Mouse (Mus musculus): Measurements from ENCODE around the gene Mboat7. TPM values are rescaled to one million over a fixed set of nuclear protein-coding genes. Genes with fewer than 3 reads are reported as not detected.

Mboat7 gene
- polyA plus RNA-seq, 1 experiment from 2014 or later = 39.5 TPM

GRCm38 (mm10) chr7:3656966-3657365 is 36.4 kb downstream of the Mboat7 start:
- peaks cover 99% of the 10 kb centered on the region for H3K36me3 ChIP-seq (replicated peaks)
- H3K9me3 ChIP-seq = no peaks in the 10 kb centered on the region
- H3K4me1 ChIP-seq = no peaks in the 10 kb centered on the region
- no peak overlapping the region for H3K9ac ChIP-seq
- H3K4me3 ChIP-seq (replicated peaks) = no peak overlapping the region
- no peak overlapping the region for H3K27ac ChIP-seq
- 94% methylated on average over 4 of the region's 4 CpGs for WGBS
- no peak for ATAC-seq (ENCODE audit: low FRiP score)
- H3K27me3 ChIP-seq = no peaks in the 10 kb centered on the region
- H3K4me2 ChIP-seq = no peak overlapping the region

- WGBS = 73% methylated on average over 4 of the region's 4 CpGs
- H3K9ac ChIP-seq = peak overlapping the region; percentile 99
- H3K4me1 ChIP-seq = peaks cover 39% of the 10 kb centered on the region
- no peak overlapping the region for H3K27ac ChIP-seq
- H3K36me3 ChIP-seq (replicated peaks) = peaks cover 31% of the 10 kb centered on the region
- no peak for ATAC-seq (ENCODE audit: low FRiP score)
- no peaks in the 10 kb centered on the region for H3K9me3 ChIP-seq
- H3K27me3 ChIP-seq = no peaks in the 10 kb centered on the region
- H3K4me2 ChIP-seq = peak overlapping the region; percentile 94
- peak overlapping the region; percentile 98 for H3K4me3 ChIP-seq (replicated peaks)
Measured at GRCm38 (mm10) chr7:3646641-3647040, 46.7 kb downstream of the Mboat7 start.

GRCm38 (mm10) chr7:3646188-3646587 is 47.1 kb downstream of the Mboat7 start:
- peak overlapping the region; percentile 97; the same call in 1 of the 2 replicates for H3K27ac ChIP-seq
- 27% methylated on average over 9 of the region's 9 CpGs for WGBS
- H3K9me3 ChIP-seq = no peaks in the 10 kb centered on the region
- peak overlapping the region; percentile 94 for H3K4me2 ChIP-seq
- no peak for ATAC-seq (ENCODE audit: low FRiP score)
- H3K27me3 ChIP-seq = no peaks in the 10 kb centered on the region
- H3K36me3 ChIP-seq (replicated peaks) = peaks cover 31% of the 10 kb centered on the region
- H3K9ac ChIP-seq = peak overlapping the region; percentile 99
- H3K4me3 ChIP-seq (replicated peaks) = peak overlapping the region; percentile 98
- peaks cover 39% of the 10 kb centered on the region for H3K4me1 ChIP-seq

- peak overlapping the region; percentile 99 for H3K9ac ChIP-seq
- H3K36me3 ChIP-seq (replicated peaks) = peaks cover 31% of the 10 kb centered on the region
- peak overlapping the region; percentile 97 for H3K27ac ChIP-seq
- H3K27me3 ChIP-seq = no peaks in the 10 kb centered on the region
- H3K4me3 ChIP-seq (replicated peaks) = peak overlapping the region; percentile 98
- H3K4me1 ChIP-seq = peaks cover 39% of the 10 kb centered on the region
- WGBS = under 1% methylated on average over 44 of the region's 58 CpGs
- peak overlapping the region; percentile 94 for H3K4me2 ChIP-seq
- ATAC-seq (ENCODE audit: low FRiP score) = peak; percentile 5; the same call in 1 of the 2 replicates
- H3K9me3 ChIP-seq = no peaks in the 10 kb centered on the region
Measured at GRCm38 (mm10) chr7:3645488-3646025, 47.8 kb downstream of the Mboat7 start.

- Histone ChIP-seq H3K4me1 (peaks cover 39% of the 10 kb centered on the region), H3K4me2 (peak within 1 kb of the TSS; percentile 94), H3K36me3 (replicated peaks) (peaks cover 34% of the 10 kb centered on the region), H3K27ac (peak within 1 kb of the TSS; percentile 97), H3K4me3 (replicated peaks) (peak within 1 kb of the TSS; percentile 98), H3K27me3 (no peaks in the 10 kb centered on the region), H3K9ac (peak within 1 kb of the TSS; percentile 99), H3K9me3 (no peaks in the 10 kb centered on the region)
- ATAC-seq (ENCODE audit: low FRiP score) = peak; percentile 98
- WGBS = under 1% methylated on average over 48 of the region's 58 CpGs
Measured at GRCm38 (mm10) chr7:3644672-3645487, 48.4 kb downstream of the Mboat7 start, which contains the start of gene Cnot3. Gene Cnot3, plus strand, starts transcription at chr7:3645268.

GRCm38 (mm10) chr7:3644348-3644671 is 49.0 kb downstream of the Mboat7 start:
- ATAC-seq (ENCODE audit: low FRiP score) = no peak
- WGBS = 1% methylated on average over 11 of the region's 11 CpGs
- Histone ChIP-seq H3K27ac (peak overlapping the region; percentile 36; the same call in 1 of the 2 replicates), H3K4me3 (replicated peaks) (peak overlapping the region; percentile 98), H3K9ac (peak overlapping the region; percentile 34; the same call in 1 of the 2 replicates), H3K4me1 (peaks cover 39% of the 10 kb centered on the region), H3K27me3 (no peaks in the 10 kb centered on the region), H3K9me3 (no peaks in the 10 kb centered on the region), H3K36me3 (replicated peaks) (peaks cover 39% of the 10 kb centered on the region), H3K4me2 (peak overlapping the region; percentile 65)

- WGBS = 22% methylated on average over 9 of the region's 9 CpGs
- peaks cover 42% of the 10 kb centered on the region for H3K36me3 ChIP-seq (replicated peaks)
- peak overlapping the region; percentile 34 for H3K9ac ChIP-seq
- peak overlapping the region; percentile 65 for H3K4me2 ChIP-seq
- no peaks in the 10 kb centered on the region for H3K9me3 ChIP-seq
- no peak for ATAC-seq (ENCODE audit: low FRiP score)
- H3K27me3 ChIP-seq = no peaks in the 10 kb centered on the region
- peak overlapping the region; percentile 98 for H3K4me3 ChIP-seq (replicated peaks)
- peaks cover 35% of the 10 kb centered on the region for H3K4me1 ChIP-seq
- peak overlapping the region; percentile 36; the same call in 1 of the 2 replicates for H3K27ac ChIP-seq
Measured at GRCm38 (mm10) chr7:3643843-3644242, 49.5 kb downstream of the Mboat7 start.

GRCm38 (mm10) chr7:3643412-3643811 is 49.9 kb downstream of the Mboat7 start:
- no peak overlapping the region for H3K4me3 ChIP-seq (replicated peaks)

GRCm38 (mm10) chr7:3630478-3630815 is 62.9 kb downstream of the Mboat7 start:
- no peak overlapping the region for H3K27ac ChIP-seq

More at GRCm38 (mm10) chr7:3643412-3643811, 49.9 kb downstream of the Mboat7 start:
- H3K27ac ChIP-seq = no peak overlapping the region
- 73% methylated on average over 5 of the region's 5 CpGs for WGBS
- H3K9me3 ChIP-seq = no peaks in the 10 kb centered on the region
- peaks cover 30% of the 10 kb centered on the region for H3K4me1 ChIP-seq
- ATAC-seq (ENCODE audit: low FRiP score) = no peak
- H3K4me2 ChIP-seq = no peak overlapping the region
- peaks cover 43% of the 10 kb centered on the region for H3K36me3 ChIP-seq (replicated peaks)
- no peak overlapping the region for H3K9ac ChIP-seq
- H3K27me3 ChIP-seq = no peaks in the 10 kb centered on the region

GRCm38 (mm10) chr7:3629543-3630477 is 63.5 kb downstream of the Mboat7 start, which contains the start of the genes Tfpt and Prpf31:
Gene Tfpt, minus strand, starts transcription at chr7:3629929.
Gene Prpf31, plus strand, starts transcription at chr7:3629985.
- Histone ChIP-seq H3K9me3 (no peaks in the 10 kb centered on the region), H3K27me3 (no peaks in the 10 kb centered on the region), H3K27ac (peak within 1 kb of the TSS; percentile 59), H3K9ac (peak within 1 kb of the TSS; percentile 89), H3K4me1 (peaks cover 20% of the 10 kb centered on the region), H3K36me3 (replicated peaks) (peaks cover 39% of the 10 kb centered on the region), H3K4me3 (replicated peaks) (peak within 1 kb of the TSS; percentile 70), H3K4me2 (peak within 1 kb of the TSS; percentile 96)
- 1% methylated on average over 47 of the region's 47 CpGs for WGBS
- peak; percentile 89 for ATAC-seq (ENCODE audit: low FRiP score)

More at GRCm38 (mm10) chr7:3630478-3630815, 62.9 kb downstream of the Mboat7 start:
- Histone ChIP-seq H3K4me3 (replicated peaks) (peak overlapping the region; percentile 70), H3K4me1 (peaks cover 20% of the 10 kb centered on the region), H3K36me3 (replicated peaks) (peaks cover 41% of the 10 kb centered on the region), H3K9me3 (no peaks in the 10 kb centered on the region), H3K4me2 (peak overlapping the region; percentile 96), H3K9ac (peak overlapping the region; percentile 89), H3K27me3 (no peaks in the 10 kb centered on the region)
- ATAC-seq (ENCODE audit: low FRiP score) = 0 out of 2 replicates have a peak, but pooled peaks have one; percentile 4
- WGBS = 48% methylated on average over 3 of the region's 3 CpGs

GRCm38 (mm10) chr7:3629030-3629429 is 64.3 kb downstream of the Mboat7 start:
- Histone ChIP-seq H3K27me3 (no peaks in the 10 kb centered on the region), H3K4me2 (peak overlapping the region; percentile 96), H3K36me3 (replicated peaks) (peaks cover 38% of the 10 kb centered on the region), H3K9ac (peak overlapping the region; percentile 89), H3K4me1 (peaks cover 20% of the 10 kb centered on the region), H3K9me3 (no peaks in the 10 kb centered on the region), H3K27ac (peak overlapping the region; percentile 59), H3K4me3 (replicated peaks) (peak overlapping the region; percentile 70)
- 38% methylated on average over 4 of the region's 4 CpGs for WGBS
- peak; percentile 59 for ATAC-seq (ENCODE audit: low FRiP score)

All from forebrain, embryonic 12.5 days (tissue).